In the genomic region with DNA sequence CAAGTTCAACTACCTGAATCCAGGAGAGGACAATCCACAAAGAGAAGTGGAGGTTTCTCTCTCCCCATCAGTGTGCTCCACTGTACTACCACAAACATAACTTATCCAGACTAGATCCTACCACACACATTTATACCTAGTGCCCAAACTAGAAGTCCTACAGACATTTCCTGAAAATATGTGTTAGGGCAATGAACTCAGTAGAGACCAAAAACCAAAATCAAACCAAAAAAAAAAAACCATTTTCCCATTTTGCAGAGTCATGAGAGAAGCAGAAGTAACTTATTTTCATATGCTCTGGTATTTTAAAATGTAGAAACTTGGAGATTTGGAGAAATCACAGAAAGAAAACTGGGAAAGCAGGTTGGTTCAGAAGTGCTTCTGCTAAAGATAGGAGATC, we compare ENCODE assay signal across 14 mouse cellular contexts.
"Had no signal": no experiment of that assay in that cellular context is flagged by ENCODE, and none has a peak within 500 bp of the region (broad histone marks: within the 10 kb centered on the region; RNA-seq: fewer than 3 reads in every experiment).

No protein-coding gene starts in this region.

- H3K4me3 ChIP-seq: liver, embryonic 13.5 days; neural tube, embryonic 12.5 days; neural tube, embryonic 15.5 days had no signal

- H3K27ac ChIP-seq: liver, embryonic 13.5 days; neural tube, embryonic 12.5 days; neural tube, embryonic 15.5 days had no signal

- DNase-seq: kidney, adult 18-20 months; kidney, adult 9 months; kidney, postnatal 14 days; kidney, postnatal 4 days; liver, embryonic 13.5 days; lung, adult 2 months; lung, postnatal 14 days; lung, postnatal 4 days; midbrain, embryonic 14.5 days; retina, postnatal 1 day; thymus, adult 18-20 months; thymus, postnatal 36 days had no signal

- H3K27me3 ChIP-seq: liver, embryonic 13.5 days; neural tube, embryonic 12.5 days; neural tube, embryonic 15.5 days had no signal

- H3K4me1 ChIP-seq: liver, embryonic 13.5 days; neural tube, embryonic 12.5 days; neural tube, embryonic 15.5 days had no signal
